Mouse (Mus musculus) lung, adult 2 months (tissue): Measurements from ENCODE around the gene Ctps.

ENCODE experiments used
- CTCF ChIP-seq: fragments of 200-500 bp; IDR thresholded peaks from 2 replicates; pipeline ENCODE4 v1.5.1; 2011; ENCODE audit warnings: mild to moderate bottlenecking, low read length, control low read depth; ENCODE audit not compliant: insufficient read depth
- POLR2A ChIP-seq: fragments of 200-500 bp; IDR thresholded peaks from 2 replicates; pipeline ENCODE4 v1.6.1; 2011; ENCODE audit warnings: low read depth, mild to moderate bottlenecking, control low read depth, low read length, borderline replicate concordance; ENCODE audit errors: extremely low read depth

DNA sequence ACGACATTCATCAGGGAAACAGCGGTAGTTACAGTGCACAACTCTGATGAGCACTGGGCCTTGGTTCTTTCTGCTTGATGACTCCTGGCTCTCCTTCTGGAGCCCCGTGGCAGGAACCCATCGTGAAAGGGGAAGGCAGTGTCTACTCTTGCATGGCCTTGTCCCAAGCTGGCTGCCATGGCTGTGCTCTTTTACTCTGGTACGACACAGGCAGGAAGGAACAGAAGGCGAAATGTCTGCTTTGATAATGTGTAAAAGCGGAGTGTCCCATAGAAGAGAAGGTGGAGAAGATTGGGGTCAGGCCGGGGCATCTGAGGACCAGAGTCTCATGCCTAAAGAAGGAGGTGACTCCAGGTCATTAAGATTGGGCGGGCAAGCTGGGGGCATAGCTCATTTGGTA is 44.6 kb upstream of the Ctps start:
- no peak for TF ChIP-seq POLR2A
- no peak for TF ChIP-seq CTCF
